Mouse (Mus musculus): ENCODE results near the gene Ndufa10. TPM values are rescaled to one million over a fixed set of nuclear protein-coding genes. Genes with fewer than 3 reads are reported as not detected.
"Not testable (repeated sequence)": the region's sequence is repeated elsewhere in the genome, so short reads cannot be mapped to it uniquely, and the experiment has no call there.

The Ndufa10 gene
- 112 and 119 TPM in 2 replicates for polyA plus RNA-seq (2012; rRNA removed)

DNA sequence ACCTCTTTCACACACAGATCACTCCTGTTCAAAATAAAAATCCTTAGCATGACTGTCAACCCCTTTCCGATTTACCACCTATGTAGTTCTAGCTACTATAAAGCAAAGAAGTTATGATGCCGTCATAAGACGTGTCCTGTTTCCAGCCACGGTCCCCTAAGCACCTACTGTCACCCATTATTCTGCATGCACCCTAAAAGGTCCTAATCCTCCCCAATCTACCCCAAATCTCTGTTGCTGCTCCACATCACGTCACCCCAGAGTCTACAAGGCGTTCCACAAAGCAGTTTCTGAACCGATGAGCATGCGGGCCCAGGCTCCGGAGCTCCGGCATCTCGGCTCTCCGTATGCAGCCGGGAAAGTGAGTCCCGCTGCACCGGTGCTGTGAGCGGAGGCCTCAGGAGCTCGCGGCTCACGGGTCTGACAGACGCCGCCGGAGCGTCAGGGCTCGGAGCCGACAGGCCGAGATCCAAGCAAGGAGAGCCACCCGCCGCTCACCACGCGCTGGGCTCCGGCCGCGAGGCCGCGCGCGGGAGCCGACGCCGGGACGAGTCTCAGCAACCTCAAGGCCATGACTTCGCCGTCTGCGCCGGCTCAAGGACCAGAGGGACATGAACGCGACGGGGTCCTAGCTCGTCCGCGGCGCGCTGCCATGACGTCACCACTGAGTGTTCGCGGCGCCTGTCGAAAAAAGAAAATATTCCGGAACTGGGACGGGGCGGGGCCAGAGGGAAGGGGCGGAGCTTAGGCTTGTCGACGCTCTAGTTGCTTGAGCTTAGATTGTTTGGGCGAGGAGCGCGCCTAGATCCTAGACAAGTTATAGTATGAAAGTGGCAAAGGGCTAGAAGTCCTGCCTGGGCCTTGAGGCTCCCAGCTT, at the start of gene Ndufa10:
Gene Ndufa10 (minus strand): TSS at position 696 of the 877 bp plus-strand sequence.
- DNase-seq (ENCODE audit: low read depth) = peak; percentile 50

DNA sequence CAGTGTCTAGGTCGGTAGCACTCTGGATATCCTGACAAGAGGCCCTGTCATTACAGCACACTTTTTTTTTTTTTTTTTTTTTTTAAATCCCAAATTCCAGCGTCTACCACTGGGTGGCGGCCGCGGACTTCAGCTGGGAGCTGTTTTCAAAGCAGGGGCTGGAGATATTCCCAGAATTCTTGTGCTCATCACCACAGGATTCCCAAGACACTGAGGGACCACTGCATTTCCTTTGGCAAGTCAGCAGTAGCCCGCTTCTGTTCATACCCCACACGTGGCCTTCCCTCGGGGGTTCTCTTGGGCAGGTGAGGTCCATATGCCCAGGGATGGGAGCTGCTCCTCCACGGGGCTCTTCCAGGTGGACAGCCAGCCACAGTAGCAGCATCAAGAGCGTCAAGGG, 47.7 kb upstream of the Ndufa10 start:
- DNase-seq (ENCODE audit: low read depth) = no peak

DNA sequence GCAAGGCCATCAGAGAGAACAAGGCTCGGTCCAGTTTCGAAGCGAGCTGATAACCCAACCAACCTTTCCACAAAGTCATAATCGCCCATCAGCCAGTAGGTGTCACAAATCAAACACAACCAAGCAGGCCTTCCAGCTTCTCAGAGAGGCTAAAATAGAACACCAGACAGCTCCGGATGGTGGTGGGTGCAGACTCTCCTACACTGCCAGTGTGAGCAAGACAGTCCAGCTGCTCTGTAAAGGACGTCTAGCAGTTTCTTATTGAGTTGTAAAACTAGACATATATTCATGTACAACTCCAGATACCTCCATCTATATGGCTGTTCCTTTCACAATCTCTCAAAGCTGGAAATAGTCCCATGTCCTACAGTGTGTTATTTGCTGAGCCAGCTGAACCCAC, 45.4 kb upstream of the Ndufa10 start:
- DNase-seq (ENCODE audit: low read depth) = no peak

- DNase-seq (ENCODE audit: low read depth) = no peak
Observed at GRCm38 (mm10) chr1:92518561-92518960, 44.9 kb upstream of the Ndufa10 start, which contains the start of gene Olfr1414. Gene Olfr1414, minus strand, starts transcription at chr1:92518661.

DNA sequence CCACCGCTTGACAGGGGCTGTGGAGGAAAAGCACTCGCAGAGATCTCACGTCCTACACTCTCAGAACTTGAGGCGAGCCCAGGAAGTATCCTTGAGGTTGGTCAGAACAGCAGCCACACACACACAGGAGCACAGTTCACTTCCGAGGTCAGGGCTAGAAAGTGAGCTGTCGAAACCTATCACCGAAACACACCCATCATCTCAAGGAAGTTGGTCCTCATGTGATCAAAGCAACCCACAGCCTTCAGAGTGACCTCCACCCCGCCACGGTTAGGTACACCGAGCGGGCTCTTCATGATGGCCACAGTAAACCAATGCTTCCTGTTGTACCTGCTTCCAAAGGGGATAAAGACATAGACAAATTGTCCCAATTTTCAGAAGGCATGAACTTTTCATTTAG, 41.7 kb upstream of the Ndufa10 start:
- DNase-seq (ENCODE audit: low read depth) = no peak

GRCm38 (mm10) chr1:92511646-92512045, 38.0 kb upstream of the Ndufa10 start:
- not testable (repeated sequence) for DNase-seq (ENCODE audit: low read depth)

GRCm38 (mm10) chr1:92496001-92496400, 22.3 kb upstream of the Ndufa10 start, which contains the start of gene Olfr1415:
Gene Olfr1415, minus strand, starts transcription at chr1:92496101.
- DNase-seq (ENCODE audit: low read depth) = no peak

- no peak for DNase-seq (ENCODE audit: low read depth)
Observed at GRCm38 (mm10) chr1:92485013-92485412, 11.4 kb upstream of the Ndufa10 start, which contains the start of gene Olfr1416. Gene Olfr1416, minus strand, starts transcription at chr1:92485113.

DNA sequence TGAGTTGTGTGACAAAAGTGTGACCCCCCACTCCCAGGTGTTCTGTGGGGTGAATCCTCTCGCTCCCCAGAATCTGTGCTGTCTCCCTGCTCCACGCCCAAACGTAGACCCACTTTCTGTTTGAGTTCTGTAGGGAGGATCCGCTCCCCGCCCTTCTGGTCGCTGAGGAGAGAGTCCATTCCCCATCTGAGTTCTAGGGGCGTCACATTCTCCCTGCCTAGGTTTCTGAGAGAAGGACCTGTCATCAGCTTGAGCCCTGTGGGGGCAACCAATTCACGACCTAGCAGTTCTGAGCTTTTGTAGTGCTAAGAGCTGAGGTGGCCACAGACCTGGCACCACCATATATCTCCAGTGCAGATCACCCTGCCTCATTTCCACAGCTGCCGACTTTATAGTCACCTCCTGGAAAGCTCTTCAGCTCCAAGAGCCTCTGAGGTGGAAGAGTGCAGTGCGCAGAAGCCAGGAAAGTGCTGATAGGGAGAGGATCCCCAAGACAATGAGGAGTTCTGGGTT, 462 bp upstream of the Ndufa10 start:
- DNase-seq (ENCODE audit: low read depth) = no peak

DNA sequence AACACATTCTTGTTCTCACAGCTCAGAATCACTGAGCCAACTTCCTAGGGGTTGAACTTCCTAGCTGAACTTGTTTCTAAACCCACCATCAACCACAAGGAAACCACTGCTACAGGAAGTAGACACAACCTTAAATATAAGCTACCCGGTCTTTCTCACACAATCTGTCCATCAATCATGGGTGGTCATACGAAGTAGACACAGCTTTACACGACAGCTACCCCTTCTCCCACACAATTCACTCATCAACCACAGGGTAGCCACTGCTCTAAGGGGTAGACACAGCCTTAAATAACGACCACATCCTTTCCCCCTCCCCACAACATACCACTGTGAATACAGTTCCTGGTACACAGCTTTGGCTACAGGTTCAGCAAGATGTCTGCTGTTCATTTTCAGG, 4.8 kb downstream of the Ndufa10 start:
- no peak for DNase-seq (ENCODE audit: low read depth)

GRCm38 (mm10) chr1:92458416-92458815, 15.2 kb downstream of the Ndufa10 start:
- no peak for DNase-seq (ENCODE audit: low read depth)

DNA sequence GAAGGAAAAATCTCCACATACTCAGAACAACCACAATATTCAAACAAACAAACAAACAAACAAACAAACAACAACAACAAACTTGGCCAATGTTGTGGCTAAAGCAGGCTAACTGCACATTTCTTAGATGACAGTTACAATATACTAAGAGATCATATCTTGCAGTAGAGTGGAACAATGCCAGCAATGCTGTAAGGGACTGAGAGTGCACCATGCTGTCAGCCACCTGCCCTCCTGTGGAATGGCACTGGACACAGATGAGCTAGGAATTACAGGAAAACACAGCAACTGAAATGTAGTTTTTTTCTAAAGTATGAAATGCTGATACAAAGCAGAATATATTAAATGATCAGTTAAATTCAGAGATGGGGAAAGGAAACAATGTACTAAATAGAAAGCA, 15.9 kb downstream of the Ndufa10 start:
- DNase-seq (ENCODE audit: low read depth) = no peak

- DNase-seq (ENCODE audit: low read depth) = no peak
Observed at GRCm38 (mm10) chr1:92453751-92454445, 19.8 kb downstream of the Ndufa10 start.

DNA sequence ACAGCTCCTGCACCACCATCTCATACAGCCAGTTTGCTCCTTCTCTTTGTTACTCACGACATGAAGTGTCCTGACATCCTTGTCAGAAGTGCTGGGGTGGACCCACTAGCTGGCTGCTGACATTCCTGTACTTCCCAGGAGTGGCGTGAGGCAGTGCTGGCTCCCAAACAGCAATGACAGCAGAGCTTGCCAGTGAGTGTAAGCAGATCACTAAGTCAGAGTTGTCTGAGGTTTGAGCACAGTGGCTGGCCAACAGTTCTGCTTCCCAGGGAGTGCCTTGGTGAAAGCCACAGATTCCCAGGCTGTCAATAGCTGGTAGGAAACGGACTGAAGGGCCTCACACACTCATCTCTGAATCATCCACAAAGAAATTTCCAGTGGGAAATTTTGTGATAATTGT, 25.4 kb downstream of the Ndufa10 start:
- DNase-seq (ENCODE audit: low read depth) = no peak

DNA sequence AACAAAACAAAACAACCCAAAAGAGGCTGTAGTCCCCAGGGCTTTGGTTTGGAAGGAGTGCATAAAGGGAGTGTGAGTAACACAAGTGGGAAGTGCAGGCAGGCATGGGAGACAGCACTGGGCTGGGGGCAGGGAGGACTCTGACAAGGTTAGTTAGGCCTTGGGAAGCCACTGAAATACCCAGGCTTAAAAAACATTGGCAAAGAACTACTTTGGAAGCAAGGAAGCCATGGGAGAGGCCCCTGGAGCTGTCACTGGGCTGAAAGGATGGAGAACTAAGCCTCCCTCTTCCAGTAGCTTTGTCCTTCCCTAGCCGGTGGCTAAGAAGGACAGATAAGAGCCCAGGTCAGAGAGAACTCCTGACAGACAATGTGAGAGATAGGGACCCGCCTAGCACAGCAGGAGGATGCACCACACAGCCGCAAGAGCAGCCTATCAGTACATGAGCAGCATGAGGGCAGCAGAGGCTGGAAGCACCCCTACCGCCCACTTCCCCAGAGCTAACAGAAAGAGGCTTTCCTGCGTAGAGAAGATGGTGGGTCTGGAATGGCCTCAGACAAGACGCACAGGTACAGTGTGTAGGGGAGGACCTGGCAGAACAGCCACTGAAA, 32.1 kb downstream of the Ndufa10 start:
- no peak for DNase-seq (ENCODE audit: low read depth)

DNA sequence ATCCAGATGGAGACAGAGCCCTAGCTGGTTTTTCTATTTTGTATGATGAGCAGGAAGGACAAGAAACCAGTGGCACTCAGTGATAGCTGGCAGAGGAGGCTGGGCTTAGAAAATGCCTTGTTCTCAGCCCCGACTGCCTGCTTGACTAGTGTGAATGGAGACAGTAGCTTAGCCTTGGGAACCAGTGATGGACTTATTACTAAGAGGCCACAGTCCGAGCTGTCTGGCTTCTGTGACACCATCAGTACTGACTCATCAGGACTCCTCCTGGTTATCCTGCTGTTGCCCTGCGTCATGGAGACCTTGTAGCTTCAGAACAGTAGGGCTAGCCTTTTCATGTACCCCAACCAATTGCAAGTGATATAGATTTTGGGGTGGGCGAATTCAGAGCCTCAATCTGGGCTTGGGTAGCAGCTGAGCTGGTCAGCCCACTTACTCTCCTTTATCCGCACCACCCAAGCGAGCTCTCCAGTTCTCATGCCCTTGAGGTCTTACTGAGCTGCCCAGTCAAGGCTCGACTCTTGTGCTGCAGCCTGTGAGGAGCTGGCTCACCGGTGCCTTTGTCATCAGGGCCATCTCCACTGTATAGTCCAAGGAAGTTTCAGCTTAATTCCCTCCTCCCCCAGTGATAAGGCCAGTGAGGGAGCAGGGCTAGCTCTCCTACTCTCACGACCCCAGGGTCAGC, 33.5 kb downstream of the Ndufa10 start:
- DNase-seq (ENCODE audit: low read depth) = no peak

- no peak for DNase-seq (ENCODE audit: low read depth)
Observed at GRCm38 (mm10) chr1:92437678-92438271, 35.9 kb downstream of the Ndufa10 start.

- DNase-seq (ENCODE audit: low read depth) = no peak
Observed at GRCm38 (mm10) chr1:92436831-92437321, 36.8 kb downstream of the Ndufa10 start.

DNA sequence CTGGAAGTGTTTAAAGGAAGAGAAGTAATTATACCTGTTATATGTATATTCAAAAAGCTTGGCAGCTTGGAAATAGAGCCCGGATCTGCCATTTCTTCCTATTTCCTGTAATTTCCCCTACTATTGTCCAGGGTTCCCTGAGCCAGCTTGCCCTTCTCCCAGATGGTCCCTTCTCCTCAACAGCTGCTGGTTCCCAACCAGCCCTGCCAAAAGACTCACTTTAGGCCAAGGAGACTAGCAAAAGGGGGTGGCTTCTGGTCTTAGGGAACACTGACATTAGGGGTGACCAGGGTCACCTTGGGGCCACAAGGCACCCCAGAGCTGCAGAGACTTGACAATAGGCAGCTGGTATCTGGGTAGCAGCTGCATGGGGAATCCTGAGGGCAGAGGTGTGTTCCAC, 38.7 kb downstream of the Ndufa10 start:
- no peak for DNase-seq (ENCODE audit: low read depth)

DNA sequence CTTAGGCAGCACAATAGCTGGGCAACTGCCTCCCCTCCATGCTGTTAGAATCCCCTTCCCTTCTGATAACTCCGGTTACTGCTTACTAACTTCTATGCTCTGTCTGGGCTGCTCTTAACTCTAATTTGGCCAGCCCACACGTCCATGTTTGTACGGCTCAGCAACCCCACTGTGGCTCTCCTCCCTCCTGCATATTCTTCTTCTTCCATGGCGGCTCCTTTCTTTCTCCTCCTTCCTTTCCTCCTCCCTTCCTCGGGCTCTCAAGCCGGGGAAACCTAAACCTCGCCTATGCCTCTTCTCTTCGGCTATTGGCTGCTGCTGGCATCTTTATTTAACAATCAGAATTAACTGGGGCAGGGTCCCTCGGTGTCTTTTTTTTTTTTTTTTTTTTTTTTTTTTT, 40.9 kb downstream of the Ndufa10 start:
- DNase-seq (ENCODE audit: low read depth) = no peak

GRCm38 (mm10) chr1:92432098-92432497, 41.6 kb downstream of the Ndufa10 start:
- no peak for DNase-seq (ENCODE audit: low read depth)

All from gonadal fat pad, adult 2 months (tissue).